Mouse (Mus musculus): ENCODE results near the gene Ldha.
A peak's percentile ranks its signal among the peaks of the same experiment; 100 is the strongest.

Ldha gene

GRCm38 (mm10) chr7:46838104-46838671 is 3.1 kb upstream of the Ldha start:
- DNase-seq (ENCODE audit: low read depth), result peak; percentile 87

- DNase-seq (ENCODE audit: low read depth), result peak; percentile 93
Measured at GRCm38 (mm10) chr7:46838891-46839302, 2.4 kb upstream of the Ldha start.

GRCm38 (mm10) chr7:46839446-46839845 is 1.8 kb upstream of the Ldha start:
- peak; percentile 84 for DNase-seq (ENCODE audit: low read depth)

- DNase-seq (ENCODE audit: low read depth), result no peak
Measured at GRCm38 (mm10) chr7:46839861-46840260, 1.4 kb upstream of the Ldha start.

- peak; percentile 86 for DNase-seq (ENCODE audit: low read depth)
Measured at GRCm38 (mm10) chr7:46840326-46840725, 949 bp upstream of the Ldha start.

GRCm38 (mm10) chr7:46842278-46842677 is 1.0 kb downstream of the Ldha start:
- peak; percentile 28 for DNase-seq (ENCODE audit: low read depth)

- DNase-seq (ENCODE audit: low read depth), result no peak
Measured at GRCm38 (mm10) chr7:46843576-46843975, 2.3 kb downstream of the Ldha start.

GRCm38 (mm10) chr7:46845211-46845977 is 4.1 kb downstream of the Ldha start:
- peak; percentile 97 for DNase-seq (ENCODE audit: low read depth)

GRCm38 (mm10) chr7:46845978-46846485 is 4.8 kb downstream of the Ldha start:
- peak; percentile 80 for DNase-seq (ENCODE audit: low read depth)

GRCm38 (mm10) chr7:46846486-46847244 is 5.4 kb downstream of the Ldha start:
- peak; percentile 88 for DNase-seq (ENCODE audit: low read depth)

GRCm38 (mm10) chr7:46849287-46849686 is 8.0 kb downstream of the Ldha start:
- no peak for DNase-seq (ENCODE audit: low read depth)

- DNase-seq (ENCODE audit: low read depth), result no peak
Measured at GRCm38 (mm10) chr7:46851026-46851425, 9.8 kb downstream of the Ldha start.

GRCm38 (mm10) chr7:46852666-46853065 is 11.4 kb downstream of the Ldha start:
- DNase-seq (ENCODE audit: low read depth), result no peak

- DNase-seq (ENCODE audit: low read depth), result no peak
Measured at GRCm38 (mm10) chr7:46853365-46853764, 12.1 kb downstream of the Ldha start.

GRCm38 (mm10) chr7:46855866-46856560 is 14.7 kb downstream of the Ldha start:
- peak; percentile 63 for DNase-seq (ENCODE audit: low read depth)

- peak; percentile 62 for DNase-seq (ENCODE audit: low read depth)
Measured at GRCm38 (mm10) chr7:46857436-46857835, 16.2 kb downstream of the Ldha start.

- no peak for DNase-seq (ENCODE audit: low read depth)
Measured at GRCm38 (mm10) chr7:46859031-46859430, 17.8 kb downstream of the Ldha start.

- DNase-seq (ENCODE audit: low read depth), result no peak
Measured at GRCm38 (mm10) chr7:46860996-46861395, 19.7 kb downstream of the Ldha start, which contains the start of gene Ldhc. Gene Ldhc, plus strand, starts transcription at chr7:46861203.

- DNase-seq (ENCODE audit: low read depth), result peak; percentile 80
Measured at GRCm38 (mm10) chr7:46871988-46872387, 30.7 kb downstream of the Ldha start.

- no peak for DNase-seq (ENCODE audit: low read depth)
Measured at GRCm38 (mm10) chr7:46876841-46877240, 35.6 kb downstream of the Ldha start.

- peak; percentile 74 for DNase-seq (ENCODE audit: low read depth)
Measured at GRCm38 (mm10) chr7:46877255-46877654, 36.0 kb downstream of the Ldha start.

GRCm38 (mm10) chr7:46879851-46880250 is 38.6 kb downstream of the Ldha start:
- DNase-seq (ENCODE audit: low read depth), result peak; percentile 37

All from 416B (cell line).